Mouse (Mus musculus) hindbrain, embryonic 15.5 days (tissue): ENCODE results near the gene Lsp1. TPM values are rescaled to one million over a fixed set of nuclear protein-coding genes. Genes with fewer than 3 reads are reported as not detected.
A peak's percentile ranks its signal among the peaks of the same experiment; 100 is the strongest.

ENCODE experiments used
- ATAC-seq: fragments of 200-750 bp; cut with Nextera tagmentation; 2 replicates; pipeline ENCODE4 v1.8.0; 2017; ENCODE audit warnings: low read depth, moderate number of reproducible peaks, moderate TSS enrichment; ENCODE audit not compliant: low FRiP score
- H3K27ac ChIP-seq: fragments of 300-500 bp; sonication (generic); replicated peaks from 2 replicates; pipeline ENCODE4 v1.5.1; 2015; ENCODE audit warnings: mild to moderate bottlenecking, inconsistent platforms
- H3K27me3 ChIP-seq: fragments of 300-500 bp; sonication (generic); 2 replicates; pipeline ENCODE4 v1.6.1; 2015; ENCODE audit warnings: control low read depth, inconsistent platforms
- H3K36me3 ChIP-seq: fragments of 300-500 bp; sonication (generic); 2 replicates; pipeline ENCODE4 v1.6.1; 2015; ENCODE audit warnings: control low read depth, inconsistent platforms
- H3K4me1 ChIP-seq: fragments of 300-500 bp; sonication (generic); replicated peaks from 2 replicates; pipeline ENCODE4 v1.6.1; 2015; ENCODE audit warnings: control low read depth, inconsistent platforms
- H3K4me2 ChIP-seq: fragments of 300-500 bp; sonication (generic); 2 replicates; pipeline ENCODE4 v1.6.1; 2015; ENCODE audit warnings: moderate library complexity, mild to moderate bottlenecking, inconsistent platforms
- H3K4me3 ChIP-seq: fragments of 300-500 bp; sonication (generic); 2 replicates; pipeline ENCODE4 v1.5.1; 2015; ENCODE audit warnings: mild to moderate bottlenecking, inconsistent platforms
- H3K9ac ChIP-seq: fragments of 300-500 bp; sonication (generic); 2 replicates; pipeline ENCODE4 v1.6.1; 2015; ENCODE audit warnings: inconsistent platforms
- H3K9me3 ChIP-seq: fragments of 300-500 bp; sonication (generic); 2 replicates; pipeline ENCODE4 v1.6.1; 2016; ENCODE audit warnings: control low read depth, inconsistent platforms
- WGBS: fragments of 180-500 bp; shearing (Covaris S2); methylation state at CpG from one replicate; pipeline ENCODE4 v1.1.7; 2015; 5-methylcytosine and 5-hydroxymethylcytosine counted together
- polyA plus RNA-seq: library from polyadenylated mRNA; unstranded; fragments of >200 nt; fragmentation: Nextera tagmentation; extraction: Ambion mirVana; gene quantifications from 2 replicates; pipeline ENCODE4 v1.2.1, GENCODE M21; 2015

Gene Lsp1
- polyA plus RNA-seq, 1 experiment from 2014 or later, result 4.5 TPM

DNA sequence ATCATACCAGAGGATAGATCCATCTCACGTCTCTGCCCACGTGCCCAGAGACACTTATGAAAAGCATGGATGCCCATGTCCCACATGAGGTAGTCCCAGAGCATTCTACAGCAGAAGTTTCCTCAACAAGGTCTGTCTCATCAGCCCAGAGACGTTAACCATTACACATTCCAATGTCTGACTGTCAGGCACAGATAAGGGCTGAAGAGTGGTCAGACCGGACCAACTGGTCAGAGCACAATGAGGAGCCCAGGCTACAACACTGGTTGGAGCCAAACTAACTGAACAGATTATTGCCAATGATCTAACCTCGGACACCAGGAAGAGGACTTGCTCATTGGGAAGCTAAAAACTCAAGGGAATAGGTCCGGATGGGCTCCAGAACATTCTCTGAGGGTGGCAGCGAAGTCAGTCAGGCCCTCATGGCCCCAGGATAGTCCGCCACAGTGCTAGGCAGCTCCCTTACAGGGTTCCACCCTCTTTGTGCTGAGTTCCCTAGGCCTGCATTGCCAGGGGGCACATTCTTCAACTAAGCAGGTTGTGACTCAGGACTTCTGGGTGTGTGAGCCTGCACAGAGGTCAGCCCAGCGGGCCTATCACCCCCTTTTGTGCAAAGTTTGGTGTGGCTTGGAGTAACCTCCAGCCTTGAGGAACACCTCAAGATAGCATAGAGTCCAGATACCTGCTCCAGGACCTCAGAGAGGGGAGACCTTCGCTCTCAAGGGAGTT lies 26.3 kb upstream of the Lsp1 start, which contains the start of gene Syt8:
Gene Syt8, plus strand, starts transcription at position 714 of the 729 bp plus-strand sequence.
- Histone ChIP-seq H3K27me3 (no peaks in the 10 kb centered on the region), H3K27ac (no peak within 1 kb of the TSS), H3K4me1 (peaks cover 8% of the 10 kb centered on the region), H3K9me3 (no peaks in the 10 kb centered on the region), H3K36me3 (no peaks in the 10 kb centered on the region), H3K4me3 (no peak within 1 kb of the TSS), H3K9ac (no peak within 1 kb of the TSS), H3K4me2 (no peak within 1 kb of the TSS)
- ATAC-seq, result no peak
- WGBS, result 86% methylated on average over 10 of the region's 10 CpGs

DNA sequence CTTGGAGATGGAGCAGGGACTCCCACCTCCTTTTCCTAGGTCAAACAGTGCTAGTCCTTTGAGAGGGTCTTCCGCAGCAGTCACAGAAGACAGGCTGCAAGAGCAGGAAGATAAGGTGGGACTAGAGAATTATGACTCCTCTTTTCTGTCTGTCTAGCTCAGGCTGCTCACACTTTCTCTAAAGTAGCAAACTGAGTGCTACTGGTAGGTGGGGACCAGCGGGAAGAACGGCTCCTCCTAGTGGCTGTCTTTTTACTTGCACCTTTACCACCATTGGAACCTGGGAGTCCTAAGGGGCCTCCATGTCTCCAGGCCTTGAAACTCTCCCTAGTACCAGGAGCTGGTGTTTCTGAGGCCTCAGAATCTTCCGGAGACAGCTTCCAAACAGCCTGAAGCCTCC lies 25.1 kb upstream of the Lsp1 start:
- no peak for ATAC-seq
- H3K27me3 ChIP-seq, result no peaks in the 10 kb centered on the region
- no peaks in the 10 kb centered on the region for H3K36me3 ChIP-seq
- H3K27ac ChIP-seq, result no peak overlapping the region
- 29% methylated on average over 4 of the region's 4 CpGs for WGBS
- no peak overlapping the region for H3K4me2 ChIP-seq
- H3K4me1 ChIP-seq, result peaks cover 2% of the 10 kb centered on the region
- no peak overlapping the region for H3K9ac ChIP-seq
- no peak overlapping the region for H3K4me3 ChIP-seq
- no peaks in the 10 kb centered on the region for H3K9me3 ChIP-seq

DNA sequence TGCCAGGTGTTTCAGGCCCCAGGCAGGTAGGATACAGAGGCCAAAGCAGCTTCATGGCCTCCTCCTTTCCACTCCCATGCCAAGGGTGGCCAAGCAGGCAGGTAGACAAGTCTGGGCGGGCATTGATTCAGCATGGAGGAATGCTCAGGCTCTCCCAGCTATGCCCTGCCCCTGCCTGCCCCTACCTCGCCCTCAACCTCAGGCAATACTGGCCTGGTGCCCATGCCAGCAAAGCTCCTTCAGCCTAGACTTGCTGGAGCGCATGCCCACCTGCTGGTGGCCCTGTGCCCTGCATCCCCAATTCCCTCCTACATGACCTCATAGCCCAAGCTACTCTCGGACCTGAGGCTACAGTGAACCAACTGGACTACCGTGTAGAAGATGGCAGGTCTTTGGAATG lies 23.3 kb upstream of the Lsp1 start:
- Histone ChIP-seq H3K9me3 (no peaks in the 10 kb centered on the region), H3K9ac (no peak overlapping the region), H3K27me3 (no peaks in the 10 kb centered on the region), H3K36me3 (no peaks in the 10 kb centered on the region), H3K27ac (no peak overlapping the region), H3K4me3 (no peak overlapping the region), H3K4me2 (no peak overlapping the region), H3K4me1 (no peaks in the 10 kb centered on the region)
- WGBS, result 84% methylated on average over 5 of the region's 5 CpGs
- ATAC-seq, result no peak

DNA sequence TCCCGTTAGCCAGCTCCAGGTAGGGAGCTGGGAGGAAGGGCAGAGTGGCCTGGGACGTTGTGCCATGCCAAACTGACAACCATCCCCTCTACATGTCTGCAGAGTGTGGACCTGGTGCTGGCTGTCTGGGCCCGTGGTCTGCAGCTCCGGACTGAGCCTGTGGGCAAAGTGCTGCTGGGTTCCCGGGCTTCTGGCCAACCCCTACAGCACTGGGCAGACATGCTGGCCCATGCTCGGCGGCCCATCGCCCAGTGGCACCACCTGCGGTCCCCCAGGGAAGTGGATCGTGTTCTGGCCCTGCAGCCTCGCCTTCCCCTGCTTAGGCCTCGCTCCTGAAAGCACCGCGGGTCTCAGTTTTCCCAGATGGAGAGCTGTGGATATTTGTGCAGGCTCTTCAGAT lies 20.6 kb upstream of the Lsp1 start:
- H3K9me3 ChIP-seq, result no peaks in the 10 kb centered on the region
- WGBS, result 82% methylated on average over 14 of the region's 14 CpGs
- no peak overlapping the region for H3K27ac ChIP-seq
- no peak for ATAC-seq
- H3K36me3 ChIP-seq, result no peaks in the 10 kb centered on the region
- H3K4me3 ChIP-seq, result no peak overlapping the region
- no peak overlapping the region for H3K4me2 ChIP-seq
- no peak overlapping the region for H3K9ac ChIP-seq
- H3K27me3 ChIP-seq, result no peaks in the 10 kb centered on the region
- no peaks in the 10 kb centered on the region for H3K4me1 ChIP-seq

DNA sequence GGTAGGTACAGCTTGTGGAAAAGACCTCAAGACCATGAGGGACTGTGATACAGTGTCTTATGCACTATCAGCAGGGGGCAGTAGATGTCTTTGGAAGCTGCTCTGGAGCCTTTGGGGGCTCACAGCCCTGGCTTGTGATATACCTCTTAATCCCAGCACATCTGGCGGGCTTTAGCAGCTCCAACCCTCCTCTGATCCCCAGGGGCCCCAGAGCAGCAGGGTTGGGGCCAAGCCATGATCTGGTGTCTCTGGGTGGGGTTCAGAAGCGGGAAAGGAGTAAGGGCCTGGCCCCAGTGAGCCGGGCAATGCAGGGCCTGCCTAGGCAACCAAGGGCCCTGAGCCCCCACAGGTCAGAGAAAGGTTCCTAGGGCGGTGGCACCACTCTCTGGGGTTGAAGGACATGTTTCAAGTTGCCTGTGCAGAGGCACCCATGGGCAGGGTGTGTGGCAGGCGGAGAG lies 19.9 kb upstream of the Lsp1 start:
- no peaks in the 10 kb centered on the region for H3K27me3 ChIP-seq
- no peak overlapping the region for H3K4me2 ChIP-seq
- no peaks in the 10 kb centered on the region for H3K9me3 ChIP-seq
- no peak overlapping the region for H3K27ac ChIP-seq
- no peak overlapping the region for H3K4me3 ChIP-seq
- 54% methylated on average over 5 of the region's 5 CpGs for WGBS
- peak; percentile 65; the same call in 1 of the 2 replicates for ATAC-seq
- no peaks in the 10 kb centered on the region for H3K36me3 ChIP-seq
- no peaks in the 10 kb centered on the region for H3K4me1 ChIP-seq
- no peak overlapping the region for H3K9ac ChIP-seq

DNA sequence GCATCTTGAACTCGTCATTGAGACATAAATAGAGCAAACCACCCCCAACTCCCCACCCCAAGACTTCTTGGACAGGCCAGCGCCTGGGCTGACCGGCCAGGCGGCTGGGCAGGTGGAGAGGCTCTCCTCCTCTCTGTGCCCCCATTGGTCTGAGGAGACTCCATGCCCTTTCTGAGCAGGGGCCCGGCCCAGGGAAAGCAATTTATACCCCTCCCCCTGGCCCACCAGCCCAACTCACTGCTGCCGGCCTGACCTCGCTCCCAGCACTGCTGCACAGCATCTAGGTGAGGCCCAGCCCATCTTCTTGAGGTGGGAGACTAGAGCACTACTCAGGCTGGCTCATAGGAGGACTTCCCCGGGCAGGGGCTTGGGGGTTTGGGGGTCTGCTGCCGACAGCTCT lies 19.0 kb upstream of the Lsp1 start, which contains the start of gene Tnni2:
Gene Tnni2, plus strand, starts transcription at position 224 of the 400 bp plus-strand sequence.
- Histone ChIP-seq H3K27ac (no peak within 1 kb of the TSS), H3K4me1 (no peaks in the 10 kb centered on the region), H3K4me3 (no peak within 1 kb of the TSS), H3K9ac (no peak within 1 kb of the TSS), H3K9me3 (no peaks in the 10 kb centered on the region), H3K36me3 (no peaks in the 10 kb centered on the region), H3K4me2 (no peak within 1 kb of the TSS), H3K27me3 (no peaks in the 10 kb centered on the region)
- 86% methylated on average over 9 of the region's 9 CpGs for WGBS
- no peak for ATAC-seq

DNA sequence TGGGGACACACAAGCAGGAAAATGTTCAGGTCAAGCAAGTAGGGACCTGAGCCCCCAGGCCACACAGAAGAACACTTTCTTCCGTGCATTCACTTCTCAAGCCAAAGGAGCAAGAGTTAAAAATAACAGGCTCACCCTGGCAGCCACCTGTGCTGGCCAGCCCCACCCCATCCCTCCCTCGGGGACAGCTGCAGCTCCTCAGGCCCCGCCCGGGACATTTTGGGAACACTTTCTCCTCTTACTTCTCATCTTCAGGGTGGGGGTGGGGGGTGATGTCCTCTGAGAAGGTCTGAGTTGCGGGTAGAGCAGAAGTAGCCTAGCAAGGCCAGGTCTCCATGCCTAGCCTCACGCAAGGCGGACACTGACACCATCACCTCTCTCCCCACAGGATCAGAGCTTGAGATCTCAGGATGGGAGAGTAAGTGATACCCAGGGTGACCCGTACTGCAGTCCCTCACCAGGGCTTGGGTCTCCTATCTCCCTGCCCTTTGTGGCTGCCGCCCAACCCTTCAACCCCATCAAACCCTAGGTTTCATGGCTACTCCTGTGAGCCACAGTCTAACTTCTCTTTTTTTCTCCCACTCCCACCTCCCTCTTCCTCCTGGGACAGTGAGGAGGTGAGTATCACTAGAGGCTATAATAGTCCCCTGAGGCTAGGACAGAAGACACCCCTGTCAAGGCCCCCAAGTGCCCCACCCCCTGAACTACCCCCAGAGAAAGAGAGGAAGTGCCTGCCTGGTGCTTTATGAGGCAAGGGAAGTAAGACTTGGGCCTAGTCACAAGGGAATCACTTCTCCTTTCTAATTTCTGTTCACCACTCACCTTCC lies 18.3 kb upstream of the Lsp1 start:
- Histone ChIP-seq H3K36me3 (no peaks in the 10 kb centered on the region), H3K9me3 (no peaks in the 10 kb centered on the region), H3K27me3 (no peaks in the 10 kb centered on the region), H3K4me3 (no peak overlapping the region), H3K9ac (no peak overlapping the region), H3K4me2 (no peak overlapping the region), H3K4me1 (no peaks in the 10 kb centered on the region), H3K27ac (no peak overlapping the region)
- WGBS, result 79% methylated on average over 9 of the region's 9 CpGs
- no peak for ATAC-seq

DNA sequence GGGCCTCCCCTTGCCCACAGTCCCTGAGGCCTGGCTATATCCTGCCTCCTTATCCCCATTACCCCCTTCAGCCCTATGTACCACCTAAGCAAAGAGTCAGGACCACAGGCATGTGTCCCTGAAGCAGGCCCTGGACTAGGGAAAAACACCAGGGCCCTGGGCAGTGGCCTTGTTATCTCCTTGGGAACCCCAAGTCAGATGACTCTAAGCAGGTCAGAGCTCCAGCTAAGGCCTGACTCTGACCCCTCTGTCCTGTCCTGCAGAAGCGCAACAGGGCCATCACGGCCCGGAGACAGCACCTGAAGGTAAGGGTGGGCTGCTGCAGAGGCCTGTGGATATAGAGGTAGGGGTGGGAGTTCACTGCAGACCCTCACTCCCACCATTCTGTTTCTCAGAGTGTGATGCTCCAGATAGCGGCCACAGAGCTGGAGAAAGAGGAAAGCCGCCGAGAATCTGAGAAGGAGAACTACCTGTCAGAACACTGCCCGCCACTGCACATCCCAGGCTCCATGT lies 17.6 kb upstream of the Lsp1 start:
- Histone ChIP-seq H3K4me2 (no peak overlapping the region), H3K4me1 (no peaks in the 10 kb centered on the region), H3K4me3 (no peak overlapping the region), H3K36me3 (no peaks in the 10 kb centered on the region), H3K9ac (no peak overlapping the region), H3K27me3 (no peaks in the 10 kb centered on the region), H3K9me3 (no peaks in the 10 kb centered on the region), H3K27ac (no peak overlapping the region)
- no peak for ATAC-seq
- 94% methylated on average over 7 of the region's 7 CpGs for WGBS

DNA sequence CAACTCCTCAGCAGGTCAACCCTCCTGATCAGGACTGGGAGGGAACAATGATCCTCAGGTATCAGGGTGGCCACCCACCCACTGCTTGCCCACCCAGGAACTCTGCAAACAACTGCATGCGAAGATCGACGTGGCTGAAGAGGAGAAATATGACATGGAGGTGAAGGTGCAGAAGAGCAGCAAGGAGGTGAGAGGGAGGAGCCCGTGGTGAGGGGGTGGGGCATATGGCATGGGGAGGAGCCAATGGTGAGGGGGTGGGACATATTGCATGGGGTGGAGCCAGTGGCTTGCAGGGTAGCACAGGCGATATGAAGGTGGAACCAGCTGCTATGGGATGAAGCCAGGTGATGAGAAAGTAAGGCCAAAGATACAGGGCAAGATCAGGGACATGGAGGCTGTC lies 17.1 kb upstream of the Lsp1 start:
- Histone ChIP-seq H3K4me1 (no peaks in the 10 kb centered on the region), H3K9me3 (no peaks in the 10 kb centered on the region), H3K36me3 (no peaks in the 10 kb centered on the region), H3K4me3 (no peak overlapping the region), H3K27me3 (no peaks in the 10 kb centered on the region), H3K4me2 (no peak overlapping the region), H3K27ac (no peak overlapping the region), H3K9ac (no peak overlapping the region)
- WGBS, result 81% methylated on average over 5 of the region's 5 CpGs
- ATAC-seq, result no peak

DNA sequence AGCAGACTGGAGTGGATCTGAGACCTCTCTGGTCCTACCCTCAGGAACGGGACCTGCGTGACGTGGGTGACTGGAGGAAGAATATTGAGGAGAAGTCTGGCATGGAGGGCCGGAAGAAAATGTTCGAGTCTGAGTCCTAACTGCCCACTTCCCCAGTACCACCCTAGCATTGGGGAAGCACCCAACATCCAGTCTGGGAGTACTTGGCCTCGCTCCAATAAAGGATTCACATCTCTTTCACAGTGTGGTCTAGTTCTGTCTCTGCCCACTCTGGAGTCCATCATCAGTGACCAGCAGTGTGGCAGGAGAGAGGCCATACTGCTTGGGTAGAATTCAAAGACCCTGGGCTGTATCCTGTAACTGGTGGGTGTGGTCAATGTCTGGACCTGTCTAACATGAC lies 16.4 kb upstream of the Lsp1 start:
- Histone ChIP-seq H3K4me1 (no peaks in the 10 kb centered on the region), H3K27me3 (no peaks in the 10 kb centered on the region), H3K36me3 (no peaks in the 10 kb centered on the region), H3K9ac (no peak overlapping the region), H3K4me2 (no peak overlapping the region), H3K9me3 (no peaks in the 10 kb centered on the region), H3K27ac (no peak overlapping the region), H3K4me3 (no peak overlapping the region)
- 91% methylated on average over 6 of the region's 6 CpGs for WGBS
- ATAC-seq, result no peak

DNA sequence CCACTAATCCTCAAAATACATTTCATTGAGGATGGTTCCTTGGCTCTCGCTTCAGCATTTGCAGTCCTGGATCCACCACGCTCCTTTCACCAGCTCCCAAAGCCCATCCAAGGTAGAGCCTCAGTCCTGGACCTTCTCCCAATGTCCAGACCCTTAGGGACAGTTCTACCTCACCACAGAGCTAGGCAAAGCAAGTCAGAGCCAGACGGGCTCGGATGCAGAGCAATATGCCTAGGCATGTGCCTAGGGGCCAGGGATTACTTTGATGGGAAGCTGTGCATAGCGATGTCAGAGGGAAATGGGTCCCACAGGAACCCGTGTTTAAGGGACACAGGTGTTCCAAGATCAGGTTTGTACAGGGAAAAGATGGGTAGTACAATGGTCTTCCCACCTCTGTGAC lies 15.3 kb upstream of the Lsp1 start:
- no peaks in the 10 kb centered on the region for H3K4me1 ChIP-seq
- whole genome bisulfite sequencing, result 94% methylated on average over 6 of the region's 6 CpGs
- H3K27me3 ChIP-seq, result no peaks in the 10 kb centered on the region
- no peak overlapping the region for H3K9ac ChIP-seq
- ATAC-seq, result no peak
- no peak overlapping the region for H3K4me3 ChIP-seq
- no peaks in the 10 kb centered on the region for H3K9me3 ChIP-seq
- no peak overlapping the region for H3K4me2 ChIP-seq
- H3K36me3 ChIP-seq, result no peaks in the 10 kb centered on the region
- no peak overlapping the region for H3K27ac ChIP-seq

DNA sequence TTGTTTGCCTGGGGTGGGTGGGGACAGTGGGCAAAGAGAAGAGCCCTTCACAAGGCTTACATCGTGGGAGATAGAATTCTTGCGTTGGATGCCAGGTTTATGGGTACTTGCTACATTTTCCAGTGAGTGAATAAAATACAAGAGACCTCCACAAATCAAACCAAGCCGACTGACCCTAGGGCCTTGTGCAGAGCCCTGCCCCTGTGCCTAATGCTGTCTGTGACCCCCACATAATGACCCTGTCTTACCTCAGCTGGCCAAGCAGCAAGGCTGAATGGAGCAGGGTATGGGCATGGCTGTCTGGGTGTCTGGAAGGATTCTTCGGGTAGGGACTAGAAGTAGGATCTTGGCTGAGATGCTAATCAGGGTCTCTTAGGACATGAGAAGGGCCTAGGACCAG lies 14.3 kb upstream of the Lsp1 start:
- H3K4me1 ChIP-seq, result no peaks in the 10 kb centered on the region
- H3K4me2 ChIP-seq, result no peak overlapping the region
- H3K27ac ChIP-seq, result no peak overlapping the region
- H3K27me3 ChIP-seq, result no peaks in the 10 kb centered on the region
- no peak overlapping the region for H3K9ac ChIP-seq
- no peak for ATAC-seq
- no peak overlapping the region for H3K4me3 ChIP-seq
- 94% methylated on average over 4 of the region's 4 CpGs for WGBS
- H3K36me3 ChIP-seq, result no peaks in the 10 kb centered on the region
- no peaks in the 10 kb centered on the region for H3K9me3 ChIP-seq
